Mouse (Mus musculus) gastrocnemius, postnatal 25 days (tissue): Measurements from ENCODE around the gene Rhno1. TPM values are rescaled to one million over a fixed set of nuclear protein-coding genes. Genes with fewer than 3 reads are reported as not detected.

Source experiments
- DNase-seq: peaks from one replicate; pipeline ENCODE4 v3.0.0; 2022
- total RNA-seq, 2 experiments: library from RNA; stranded (reverse); gene quantifications; 1 replicate in 1 of 2; 2 replicates in 1 of 2; pipeline ENCODE4 v1.2.3; 2021

The Rhno1 gene
- total RNA-seq, 2 experiments from 2014 or later = 6.0 to 7.4 TPM

DNA sequence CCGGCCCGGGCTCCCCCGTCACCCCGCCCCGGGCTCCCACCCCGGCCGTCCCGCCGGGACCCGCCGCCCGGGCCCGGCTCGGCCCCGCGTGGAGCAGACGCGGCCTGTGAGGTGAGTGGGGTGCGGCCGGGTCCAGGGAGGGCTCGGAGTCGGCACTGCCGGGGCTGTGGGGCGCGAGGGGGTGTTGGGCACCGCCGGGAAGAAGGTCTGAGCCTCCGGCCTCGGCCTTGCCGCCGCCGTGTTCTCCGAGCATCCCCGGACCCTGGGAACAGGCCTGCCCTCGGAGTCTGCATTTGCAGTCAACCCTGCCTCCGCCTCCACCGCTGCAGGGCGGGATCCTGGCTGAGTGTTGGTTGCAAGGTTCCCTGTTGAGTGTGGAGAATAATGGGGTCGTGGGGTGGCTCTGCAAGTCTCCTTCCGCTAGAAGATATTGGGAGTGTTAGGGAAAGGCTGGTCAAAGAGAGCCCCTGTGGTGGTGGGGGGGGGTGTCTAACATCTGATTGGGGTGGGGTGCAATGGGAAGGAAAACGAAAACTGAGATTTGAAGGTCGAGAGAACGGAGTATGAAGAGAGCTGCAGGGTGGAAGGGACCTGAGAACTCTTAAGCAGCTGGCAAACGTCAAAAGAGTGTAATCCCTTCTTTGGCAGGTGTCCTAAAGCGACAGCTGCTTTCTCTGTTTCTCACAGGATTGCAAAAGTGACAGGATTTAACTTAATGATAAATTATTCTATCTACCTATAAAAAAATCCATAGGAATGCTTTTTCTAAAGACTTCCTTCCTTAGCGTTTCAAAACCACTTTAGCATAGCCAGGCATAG lies 505 bp upstream of the Rhno1 start:
- DNase-seq = peak; percentile 12

- no peak for DNase-seq
Measured at GRCm38 (mm10) chr6:128361901-128362300, 810 bp downstream of the Rhno1 start.

DNA sequence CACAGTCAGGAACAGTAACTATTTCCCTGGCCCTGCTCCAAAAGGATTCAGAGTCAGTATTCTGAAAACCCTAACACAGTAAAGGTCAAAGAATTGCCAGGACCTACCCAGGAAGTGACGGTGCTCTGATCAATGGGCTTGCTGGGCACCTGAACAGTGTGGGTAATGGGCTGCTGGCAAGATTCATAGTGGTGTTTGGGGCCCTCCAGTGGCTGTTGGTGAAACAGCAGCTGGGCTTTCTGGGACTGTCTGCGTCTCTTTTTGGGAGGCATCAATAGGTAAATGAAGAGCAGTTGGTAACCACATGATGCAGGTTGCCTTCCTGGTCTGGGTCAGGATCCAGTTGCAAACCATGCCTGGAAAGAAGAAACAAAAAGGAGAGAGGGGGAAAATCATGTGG lies 3.7 kb downstream of the Rhno1 start:
- DNase-seq = peak; percentile 24

- DNase-seq = peak; percentile 95
Measured at GRCm38 (mm10) chr6:128355726-128356416, 6.8 kb downstream of the Rhno1 start, which contains the start of gene Tulp3. Gene Tulp3, minus strand, starts transcription at chr6:128355851.

GRCm38 (mm10) chr6:128355201-128355681 lies 7.5 kb downstream of the Rhno1 start:
- no peak for DNase-seq

- DNase-seq = no peak
Measured at GRCm38 (mm10) chr6:128354140-128354539, 8.6 kb downstream of the Rhno1 start.

DNA sequence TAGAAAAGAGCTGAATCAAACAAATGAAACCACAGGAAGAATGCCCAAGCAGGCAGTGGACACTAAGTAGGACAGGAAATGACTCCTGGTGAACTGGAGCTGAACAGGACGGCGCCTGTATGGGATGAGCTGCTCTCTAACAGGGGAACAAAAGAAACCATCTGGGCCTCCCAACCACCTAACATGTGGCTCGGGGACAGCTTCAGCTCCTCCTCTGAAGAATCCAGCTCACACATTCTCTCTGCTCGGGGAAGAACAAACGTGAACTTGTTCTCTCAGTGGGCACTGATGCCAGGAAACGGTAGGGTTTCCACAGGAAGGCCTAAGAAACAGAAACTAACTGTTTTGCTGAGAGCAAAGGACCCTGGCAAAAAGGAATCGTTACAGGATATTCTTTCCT lies 13.0 kb downstream of the Rhno1 start:
- DNase-seq = no peak

DNA sequence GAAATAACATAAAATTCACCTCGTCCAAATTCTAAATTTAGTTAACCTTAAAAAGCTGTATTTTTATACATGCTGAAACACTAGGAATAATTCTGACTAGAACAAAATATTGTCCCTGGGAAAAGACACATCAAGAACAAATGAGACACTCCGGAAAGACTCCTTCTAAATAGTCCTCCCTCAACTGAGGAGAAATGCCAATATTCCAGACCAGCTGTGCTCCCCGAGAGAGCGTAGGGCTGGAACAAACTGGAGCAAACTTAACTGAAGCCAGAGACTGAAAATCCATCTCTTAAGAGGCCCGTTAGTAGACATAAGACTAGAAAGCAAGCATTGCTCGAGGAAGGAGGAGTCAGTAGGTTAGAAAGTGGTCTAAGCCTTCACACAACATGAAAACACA lies 15.9 kb downstream of the Rhno1 start:
- peak; percentile 22 for DNase-seq

DNA sequence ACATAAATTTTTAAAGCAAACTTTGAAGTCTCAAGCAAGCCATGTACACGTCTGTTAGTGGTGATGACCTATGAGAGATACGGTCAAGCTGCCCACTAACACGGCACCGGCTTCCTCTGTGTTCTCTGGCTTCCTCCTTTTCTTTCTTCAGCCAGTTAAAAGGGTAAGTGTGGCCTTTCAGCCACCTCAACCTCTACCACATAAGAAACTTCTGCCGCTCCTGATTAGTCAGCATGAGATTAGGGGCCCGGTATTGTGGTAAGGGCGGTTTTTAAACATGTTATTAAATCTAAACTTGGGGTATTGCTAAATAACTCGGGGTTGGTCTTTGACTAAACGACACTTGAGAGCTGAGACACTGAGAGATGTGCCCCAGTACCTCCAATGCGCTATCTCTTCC lies 17.1 kb downstream of the Rhno1 start:
- no peak for DNase-seq

GRCm38 (mm10) chr6:128341956-128342723 lies 20.6 kb downstream of the Rhno1 start:
- DNase-seq = no peak

- DNase-seq = no peak
Measured at GRCm38 (mm10) chr6:128338876-128339275, 23.8 kb downstream of the Rhno1 start.

- DNase-seq = no peak
Measured at GRCm38 (mm10) chr6:128337467-128337866, 25.2 kb downstream of the Rhno1 start.

GRCm38 (mm10) chr6:128334397-128335124 lies 28.1 kb downstream of the Rhno1 start:
- DNase-seq = peak; percentile 23

DNA sequence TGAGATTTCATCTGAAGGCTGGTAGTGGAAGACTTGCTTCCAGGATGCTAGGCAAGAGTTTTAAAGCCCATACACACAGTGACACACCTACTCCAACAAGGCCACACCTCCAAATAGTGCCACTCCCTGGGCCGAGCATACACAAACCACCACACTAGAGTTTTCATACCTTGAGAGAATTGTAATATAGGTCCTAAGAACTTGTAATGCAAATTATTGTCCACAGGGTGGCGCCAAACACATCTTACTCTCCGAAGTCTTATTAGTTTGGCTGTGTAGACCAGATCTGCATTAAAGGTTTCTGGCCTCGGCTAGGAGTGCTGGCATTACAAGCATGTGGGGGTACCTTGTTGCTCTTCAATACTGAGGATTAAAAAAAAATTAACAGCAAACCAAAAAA lies 44.4 kb downstream of the Rhno1 start:
- DNase-seq = no peak

DNA sequence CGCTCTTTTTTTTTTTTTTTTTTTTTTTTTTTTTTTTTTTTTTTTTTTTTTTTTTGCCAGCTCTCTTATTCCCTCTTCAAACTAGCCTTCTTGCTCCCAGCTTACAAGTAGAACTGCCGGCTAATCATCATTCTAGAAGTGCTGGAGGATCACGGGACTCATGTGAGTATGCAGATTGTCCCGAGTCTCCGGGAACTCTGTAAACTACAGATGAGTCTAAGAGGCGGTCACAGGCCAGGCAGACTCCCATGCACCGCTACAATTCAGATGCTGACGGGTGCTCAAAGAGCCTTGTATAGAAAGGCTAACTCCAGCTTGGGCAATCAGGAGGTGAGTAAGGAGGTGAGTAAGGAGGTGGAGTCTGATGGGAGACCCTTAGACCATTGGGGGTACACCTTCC lies 47.1 kb downstream of the Rhno1 start:
- DNase-seq = no peak

DNA sequence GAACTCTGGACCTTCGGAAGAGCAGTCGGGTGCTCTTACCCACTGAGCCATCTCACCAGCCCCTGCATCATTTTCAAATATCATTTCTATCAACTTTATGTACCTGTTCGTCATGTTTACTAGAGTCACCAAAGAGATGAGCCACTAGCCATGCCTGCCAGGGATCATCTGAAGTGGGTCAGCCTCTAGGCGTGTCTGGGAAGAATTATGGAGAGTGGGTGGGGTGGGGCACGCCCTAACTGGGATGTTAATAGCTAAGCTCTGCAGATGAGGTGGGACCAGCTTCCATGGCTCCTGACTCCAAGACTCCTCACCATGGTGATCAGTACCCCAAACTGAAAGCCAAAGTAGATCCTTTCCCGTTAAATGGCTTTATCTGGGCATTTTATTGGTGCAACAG lies 47.9 kb downstream of the Rhno1 start:
- no peak for DNase-seq

DNA sequence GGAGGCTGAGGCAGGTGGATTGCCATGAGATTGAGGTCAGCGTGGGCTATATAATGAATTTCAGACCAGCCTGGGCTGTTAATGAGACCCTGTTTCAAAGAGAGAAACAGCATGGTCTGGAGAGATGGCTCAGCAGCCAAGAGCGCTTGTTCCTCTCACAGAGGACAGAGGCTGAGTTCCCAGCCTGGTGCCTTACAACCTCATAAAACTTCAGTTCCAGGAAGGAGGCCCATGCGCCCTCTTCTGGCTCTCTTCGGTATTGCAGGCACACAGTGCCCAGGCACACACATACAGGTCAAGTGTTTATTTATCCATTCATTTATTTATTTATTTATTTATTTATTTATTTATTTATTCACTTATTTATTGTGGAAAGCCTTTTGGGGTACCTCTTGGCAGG lies 54.4 kb downstream of the Rhno1 start:
- DNase-seq = no peak

Other genes with a start within 250 kb of the Rhno1 start
- gene Tspan9, start 219.3 kb downstream of the Rhno1 start, total RNA-seq = 10 to 100 TPM; 48.6 to 56.6 TPM
- 1 to 10 TPM; 5.9 to 8.6 TPM for gene Tead4, start 62.1 kb downstream of the Rhno1 start, total RNA-seq
- gene Tulp3, start 7.1 kb downstream of the Rhno1 start, total RNA-seq = 1 to 10 TPM; 5.7 to 5.9 TPM
- 1 to 10 TPM; 1.2 to 1.6 TPM for gene Foxm1, start 56 bp upstream of the Rhno1 start, total RNA-seq
- gene Tex52, start 12.5 kb upstream of the Rhno1 start, total RNA-seq = not detected
- gene Gm44596, start 12.6 kb upstream of the Rhno1 start, total RNA-seq = not detected
- gene Nrip2, start 36.4 kb upstream of the Rhno1 start, total RNA-seq = 1 to 10 TPM in 1 of 2 experiments, under 1 TPM in 1; 0.97 to 1.7 TPM
- gene Itfg2, start 62.0 kb upstream of the Rhno1 start, total RNA-seq = 10 to 100 TPM; 14.4 to 15.1 TPM
- 100 to 1,000 TPM; 105 to 111 TPM for gene Fkbp4, start 75.8 kb upstream of the Rhno1 start, total RNA-seq
- gene Pzp, start 163.8 kb upstream of the Rhno1 start, total RNA-seq = not detected
- not detected for gene A2ml1, start 218.7 kb upstream of the Rhno1 start, total RNA-seq